Mouse (Mus musculus) adrenal gland, postnatal 10 days (tissue): ENCODE data around the gene Tlnrd1. TPM values are rescaled to one million over a fixed set of nuclear protein-coding genes. Genes with fewer than 3 reads are reported as not detected.

Experiments used
- DNase-seq: peaks from one replicate; pipeline ENCODE4 v3.0.0; 2021; ENCODE audit warnings: mixed read lengths
- total RNA-seq, 2 experiments: library from RNA; stranded (reverse); gene quantifications; 2 replicates each; pipeline ENCODE4 v1.2.3; 2021

Gene Tlnrd1
- total RNA-seq, 2 experiments from 2014 or later: 19.4 to 21.3 TPM

DNA sequence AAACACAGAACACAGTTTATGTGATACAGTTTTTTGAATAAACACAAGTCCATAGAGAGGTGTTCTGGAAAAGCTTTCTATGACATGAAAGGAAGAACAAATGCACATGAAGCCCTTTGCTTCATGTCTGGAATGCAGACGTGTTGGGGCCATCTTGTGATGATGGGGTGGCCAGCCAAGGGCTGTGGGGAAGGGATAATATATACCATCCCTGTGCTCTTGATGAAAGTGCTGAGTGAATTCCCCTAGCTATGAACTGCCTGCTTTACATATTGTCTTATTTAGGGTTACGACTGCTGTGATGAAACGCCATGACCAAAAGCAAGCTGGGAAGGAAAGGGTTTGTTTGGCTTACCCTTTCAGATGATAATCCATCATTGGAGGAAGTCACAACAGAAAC is 39.3 kb downstream of the Tlnrd1 start:
- DNase-seq: no peak

DNA sequence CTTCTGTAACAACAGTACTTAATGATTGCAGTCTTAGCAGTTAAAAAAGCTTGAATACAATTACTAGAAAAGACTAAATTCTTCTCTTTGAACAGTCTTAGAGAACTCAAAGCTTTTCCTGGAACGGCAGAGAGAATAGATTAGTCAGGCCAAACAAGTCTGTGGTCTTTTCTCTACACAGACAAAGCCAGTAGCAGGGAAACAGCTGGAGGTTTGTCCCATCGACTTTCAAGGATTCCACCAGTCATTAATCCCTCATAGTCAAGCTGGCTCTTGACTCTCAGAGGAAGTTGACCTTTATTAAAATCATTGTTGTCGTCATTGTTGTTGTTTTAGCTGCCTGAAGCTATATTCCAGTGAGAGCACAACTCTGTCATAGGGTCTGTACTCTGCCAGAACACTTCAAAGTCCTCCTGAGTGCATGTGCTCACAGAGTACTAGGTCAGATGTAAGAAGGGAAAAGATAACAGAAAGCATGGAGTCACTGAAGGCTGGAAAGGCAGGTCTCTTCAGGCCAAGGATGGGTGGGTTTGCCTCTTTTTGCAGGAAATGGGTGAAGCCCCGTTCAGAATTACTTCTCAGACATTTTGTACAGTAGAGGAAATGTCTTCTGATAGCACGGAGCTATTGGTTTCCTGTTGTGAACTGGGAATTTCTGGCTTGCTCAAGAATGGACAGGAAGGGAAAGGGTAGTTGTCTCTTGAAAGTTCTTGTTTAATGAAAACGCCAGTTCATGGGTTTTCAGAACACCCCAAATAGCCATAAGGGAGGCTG is 41.4 kb downstream of the Tlnrd1 start:
- no peak for DNase-seq

DNA sequence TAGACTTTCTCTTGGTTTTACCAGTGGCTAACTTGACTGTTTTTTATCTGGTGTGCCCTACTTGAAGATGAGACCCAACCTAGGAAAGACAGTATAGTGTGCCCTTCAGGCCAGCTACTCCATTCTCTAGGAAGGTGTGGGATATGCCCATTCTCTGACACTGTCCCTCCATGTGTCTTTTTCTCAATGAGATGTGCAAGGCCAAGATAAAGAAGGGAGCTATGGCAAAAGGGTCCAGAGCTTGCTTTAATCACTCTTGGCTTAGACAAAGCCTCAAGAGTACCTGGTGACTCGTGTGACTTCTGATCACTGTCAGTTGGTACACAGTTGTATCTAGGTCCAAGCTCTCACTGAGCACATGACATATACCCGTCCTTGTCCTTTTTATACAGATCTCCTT is 44.0 kb downstream of the Tlnrd1 start:
- no peak for DNase-seq

DNA sequence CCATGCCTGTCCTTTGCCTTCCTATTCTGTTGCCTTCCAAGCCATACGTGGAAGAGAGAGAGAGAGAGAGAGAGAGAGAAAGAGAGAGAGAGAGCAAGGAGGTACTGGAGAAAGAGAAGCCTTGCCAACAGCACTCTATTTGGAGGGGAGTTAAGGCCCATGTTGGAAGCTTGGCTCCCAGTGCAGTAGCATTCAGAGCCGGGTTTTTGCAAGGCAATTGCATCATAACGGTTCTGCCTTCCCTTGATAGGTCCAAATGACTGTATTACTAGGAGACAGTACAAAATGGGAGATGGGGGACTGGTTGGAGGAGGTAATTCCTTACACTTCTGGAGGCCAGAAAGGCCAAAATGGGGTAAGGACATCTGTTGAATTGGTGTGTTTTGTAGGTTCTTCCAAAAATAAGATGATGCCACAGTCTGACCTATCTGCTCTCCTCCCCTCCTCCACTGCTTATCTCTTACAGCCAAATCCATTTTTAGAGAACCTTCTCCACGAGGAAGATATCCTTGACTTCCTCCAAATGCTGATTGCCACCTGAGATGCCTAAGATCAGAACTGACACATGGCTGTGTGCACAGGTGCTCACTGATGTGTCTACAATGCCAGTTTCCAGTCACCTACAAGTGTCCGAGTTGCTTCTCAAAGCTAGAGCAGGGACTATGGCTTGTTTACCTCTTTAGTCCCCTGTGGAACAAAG is 45.4 kb downstream of the Tlnrd1 start:
- DNase-seq: no peak

Other genes with a start within 250 kb of the Tlnrd1 start
- gene Il16, start 138.6 kb downstream of the Tlnrd1 start, total RNA-seq: 10 to 100 TPM in 1 of 2 experiments, 1 to 10 TPM in 1; 8.3 to 10.1 TPM
- under 1 TPM in 1 of 2 experiments, not detected in 1; 0.33 TPM for gene Cfap161, start 89.4 kb downstream of the Tlnrd1 start, total RNA-seq
- 10 to 100 TPM; 80.5 to 82.5 TPM for gene Mesd, start 161 bp upstream of the Tlnrd1 start, total RNA-seq
- gene Cemip, start 202.2 kb upstream of the Tlnrd1 start, total RNA-seq: 1 to 10 TPM; 1.7 to 1.8 TPM